Mouse (Mus musculus): ENCODE data around the gene Rabgap1l. TPM values are rescaled to one million over a fixed set of nuclear protein-coding genes. Genes with fewer than 3 reads are reported as not detected.

Gene Rabgap1l
- polyA plus RNA-seq, 1 experiment from 2014 or later, result 13.6 TPM

- DNase-seq (ENCODE audit: low spot score) (no peak), ATAC-seq (replicated peaks; ENCODE audit: insufficient number of reproducible peaks, low FRiP score, low TSS enrichment, low read depth) (peak; percentile 72)
- no peaks in the 10 kb centered on the region for H3K27me3 ChIP-seq (ENCODE audit: control insufficient read depth, insufficient read depth, low read length)
- 23% methylated on average over 13 of the region's 13 CpGs for WGBS
- H3K36me3 ChIP-seq (replicated peaks; ENCODE audit: control insufficient read depth, insufficient read depth, low read depth, low read length), result no peaks in the 10 kb centered on the region
- peak overlapping the region; percentile 47 for H3K9ac ChIP-seq (replicated peaks; ENCODE audit: low read length)
- peak overlapping the region; percentile 58 for H3K4me2 ChIP-seq (ENCODE audit: low read depth, low read length)
- H3K27ac ChIP-seq (replicated peaks; ENCODE audit: low read depth, low read length), result no peak overlapping the region
- no peaks in the 10 kb centered on the region for H3K9me3 ChIP-seq (replicated peaks; ENCODE audit: control insufficient read depth, low read length)
- H3K4me1 ChIP-seq (ENCODE audit: control insufficient read depth, insufficient read depth, low read length), result no peaks in the 10 kb centered on the region
- peak overlapping the region; percentile 31 for H3K4me3 ChIP-seq (ENCODE audit: low read depth, low read length)
Measured at GRCm38 (mm10) chr1:160351146-160351879, 441.7 kb downstream of the Rabgap1l start.

DNA sequence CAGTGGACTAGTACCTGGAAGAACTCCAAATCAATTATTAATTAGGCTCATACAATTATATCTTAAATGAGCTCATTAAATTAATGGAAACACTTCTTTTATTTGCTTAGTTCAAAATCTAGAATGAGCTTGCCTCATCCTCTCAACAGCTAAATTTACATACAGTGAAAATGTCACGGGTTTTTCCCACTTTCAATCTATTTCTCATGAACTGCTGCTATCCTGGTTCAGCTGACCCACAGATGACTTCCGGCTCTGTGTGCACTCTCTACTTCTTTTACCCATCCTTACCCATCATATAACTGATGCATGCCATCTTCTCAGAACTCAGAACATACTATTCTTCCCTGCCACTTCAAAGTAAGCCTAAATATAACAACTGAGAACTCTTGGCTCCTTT, 452.4 kb downstream of the Rabgap1l start:
- ATAC-seq (replicated peaks; ENCODE audit: insufficient number of reproducible peaks, low FRiP score, low TSS enrichment, low read depth), result no peak
- no peak overlapping the region for H3K9ac ChIP-seq (replicated peaks; ENCODE audit: low read length)
- H3K27ac ChIP-seq (replicated peaks; ENCODE audit: low read depth, low read length), result no peak overlapping the region
- WGBS, result 73% methylated on average over 2 of the region's 2 CpGs
- DNase-seq (ENCODE audit: low spot score), result no peak
- H3K4me2 ChIP-seq (ENCODE audit: low read depth, low read length), result no peak overlapping the region
- no peaks in the 10 kb centered on the region for H3K9me3 ChIP-seq (replicated peaks; ENCODE audit: control insufficient read depth, low read length)
- H3K36me3 ChIP-seq (replicated peaks; ENCODE audit: control insufficient read depth, insufficient read depth, low read depth, low read length), result no peaks in the 10 kb centered on the region
- no peak overlapping the region for H3K4me3 ChIP-seq (ENCODE audit: low read depth, low read length)
- H3K4me1 ChIP-seq (ENCODE audit: control insufficient read depth, insufficient read depth, low read length), result no peaks in the 10 kb centered on the region
- H3K27me3 ChIP-seq (ENCODE audit: control insufficient read depth, insufficient read depth, low read length), result no peaks in the 10 kb centered on the region

- WGBS, result 84% methylated on average over 4 of the region's 4 CpGs
- Histone ChIP-seq H3K4me2 (ENCODE audit: low read depth, low read length) (no peak overlapping the region), H3K9me3 (replicated peaks; ENCODE audit: control insufficient read depth, low read length) (no peaks in the 10 kb centered on the region), H3K9ac (replicated peaks; ENCODE audit: low read length) (no peak overlapping the region), H3K27ac (replicated peaks; ENCODE audit: low read depth, low read length) (no peak overlapping the region), H3K4me3 (ENCODE audit: low read depth, low read length) (no peak overlapping the region), H3K27me3 (ENCODE audit: control insufficient read depth, insufficient read depth, low read length) (no peaks in the 10 kb centered on the region), H3K36me3 (replicated peaks; ENCODE audit: control insufficient read depth, insufficient read depth, low read depth, low read length) (no peaks in the 10 kb centered on the region), H3K4me1 (ENCODE audit: control insufficient read depth, insufficient read depth, low read length) (no peaks in the 10 kb centered on the region)
- ATAC-seq (replicated peaks; ENCODE audit: insufficient number of reproducible peaks, low FRiP score, low TSS enrichment, low read depth), result no peak
- DNase-seq (ENCODE audit: low spot score), result no peak
Measured at GRCm38 (mm10) chr1:160339374-160339773, 453.6 kb downstream of the Rabgap1l start.

DNA sequence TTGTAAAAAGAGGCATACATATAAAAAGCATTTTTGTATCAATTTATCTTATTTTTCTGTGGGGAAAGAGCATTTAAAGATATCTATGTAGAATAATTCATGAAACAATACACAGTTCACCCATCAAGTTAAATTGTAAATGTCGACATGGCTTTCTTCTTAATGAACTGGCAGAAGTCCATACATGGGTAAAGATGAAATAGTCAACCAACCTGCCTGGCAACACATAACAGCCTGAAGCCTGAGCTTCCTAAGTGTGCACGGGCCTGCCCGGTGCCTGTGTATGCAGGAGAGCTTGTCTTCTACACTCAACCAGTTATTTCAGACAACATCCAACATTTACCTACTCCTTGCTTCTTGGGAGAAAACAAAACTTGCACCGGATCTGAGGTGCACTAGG, 458.2 kb downstream of the Rabgap1l start:
- no peaks in the 10 kb centered on the region for H3K27me3 ChIP-seq (ENCODE audit: control insufficient read depth, insufficient read depth, low read length)
- H3K27ac ChIP-seq (replicated peaks; ENCODE audit: low read depth, low read length), result no peak overlapping the region

DNA sequence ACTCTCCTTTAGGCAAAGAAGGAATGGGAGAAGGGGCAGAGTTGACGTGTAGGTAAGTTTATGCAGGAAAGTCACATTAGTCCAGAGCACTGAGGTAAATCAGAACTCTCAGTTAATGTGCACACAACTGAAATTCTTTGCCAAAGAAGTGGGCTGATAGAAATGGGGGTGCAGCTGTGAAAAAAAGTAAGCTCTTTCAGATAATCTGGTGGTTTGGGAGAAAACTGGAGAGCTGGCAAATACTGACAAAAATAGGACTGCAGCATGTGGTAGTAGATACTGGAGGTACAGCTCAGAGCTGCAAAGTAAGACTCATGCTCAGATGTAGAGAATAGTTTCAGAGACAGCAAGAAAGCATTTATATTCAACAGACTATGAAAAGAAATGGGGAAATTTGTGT, 462.2 kb downstream of the Rabgap1l start:
- H3K27me3 ChIP-seq (ENCODE audit: control insufficient read depth, insufficient read depth, low read length), result no peaks in the 10 kb centered on the region
- no peak for DNase-seq (ENCODE audit: low spot score)
- 56% methylated on average over 1 of the region's 1 CpGs for WGBS
- no peaks in the 10 kb centered on the region for H3K36me3 ChIP-seq (replicated peaks; ENCODE audit: control insufficient read depth, insufficient read depth, low read depth, low read length)
- no peaks in the 10 kb centered on the region for H3K9me3 ChIP-seq (replicated peaks; ENCODE audit: control insufficient read depth, low read length)
- no peak overlapping the region for H3K9ac ChIP-seq (replicated peaks; ENCODE audit: low read length)
- no peak overlapping the region for H3K4me3 ChIP-seq (ENCODE audit: low read depth, low read length)
- no peaks in the 10 kb centered on the region for H3K4me1 ChIP-seq (ENCODE audit: control insufficient read depth, insufficient read depth, low read length)
- no peak overlapping the region for H3K4me2 ChIP-seq (ENCODE audit: low read depth, low read length)
- ATAC-seq (replicated peaks; ENCODE audit: insufficient number of reproducible peaks, low FRiP score, low TSS enrichment, low read depth), result no peak
- H3K27ac ChIP-seq (replicated peaks; ENCODE audit: low read depth, low read length), result no peak overlapping the region

More for the DNA sequence above, 458.2 kb downstream of the Rabgap1l start:
- H3K36me3 ChIP-seq (replicated peaks; ENCODE audit: control insufficient read depth, insufficient read depth, low read depth, low read length), result no peaks in the 10 kb centered on the region
- no peak overlapping the region for H3K4me2 ChIP-seq (ENCODE audit: low read depth, low read length)
- no peaks in the 10 kb centered on the region for H3K9me3 ChIP-seq (replicated peaks; ENCODE audit: control insufficient read depth, low read length)
- no peak overlapping the region for H3K9ac ChIP-seq (replicated peaks; ENCODE audit: low read length)
- no peak overlapping the region for H3K4me3 ChIP-seq (ENCODE audit: low read depth, low read length)
- DNase-seq (ENCODE audit: low spot score) (no peak), ATAC-seq (replicated peaks; ENCODE audit: insufficient number of reproducible peaks, low FRiP score, low TSS enrichment, low read depth) (no peak)
- WGBS, result 90% methylated on average over 4 of the region's 4 CpGs
- no peaks in the 10 kb centered on the region for H3K4me1 ChIP-seq (ENCODE audit: control insufficient read depth, insufficient read depth, low read length)

- Histone ChIP-seq H3K27ac (replicated peaks; ENCODE audit: low read depth, low read length) (no peak overlapping the region), H3K9ac (replicated peaks; ENCODE audit: low read length) (no peak overlapping the region), H3K4me1 (ENCODE audit: control insufficient read depth, insufficient read depth, low read length) (no peaks in the 10 kb centered on the region), H3K9me3 (replicated peaks; ENCODE audit: control insufficient read depth, low read length) (no peaks in the 10 kb centered on the region), H3K27me3 (ENCODE audit: control insufficient read depth, insufficient read depth, low read length) (no peaks in the 10 kb centered on the region), H3K4me3 (ENCODE audit: low read depth, low read length) (no peak overlapping the region), H3K36me3 (replicated peaks; ENCODE audit: control insufficient read depth, insufficient read depth, low read depth, low read length) (no peaks in the 10 kb centered on the region), H3K4me2 (ENCODE audit: low read depth, low read length) (no peak overlapping the region)
- no peak for ATAC-seq (replicated peaks; ENCODE audit: insufficient number of reproducible peaks, low FRiP score, low TSS enrichment, low read depth)
- DNase-seq (ENCODE audit: low spot score), result no peak
- 45% methylated on average over 2 of the region's 2 CpGs for WGBS
Measured at GRCm38 (mm10) chr1:160330222-160330621, 462.8 kb downstream of the Rabgap1l start.

- H3K27me3 ChIP-seq (ENCODE audit: control insufficient read depth, insufficient read depth, low read length), result no peaks in the 10 kb centered on the region
- no peaks in the 10 kb centered on the region for H3K4me1 ChIP-seq (ENCODE audit: control insufficient read depth, insufficient read depth, low read length)
- WGBS, result 56% methylated on average over 7 of the region's 7 CpGs
- H3K4me2 ChIP-seq (ENCODE audit: low read depth, low read length), result no peak overlapping the region
- H3K36me3 ChIP-seq (replicated peaks; ENCODE audit: control insufficient read depth, insufficient read depth, low read depth, low read length), result no peaks in the 10 kb centered on the region
- no peaks in the 10 kb centered on the region for H3K9me3 ChIP-seq (replicated peaks; ENCODE audit: control insufficient read depth, low read length)
- ATAC-seq (replicated peaks; ENCODE audit: insufficient number of reproducible peaks, low FRiP score, low TSS enrichment, low read depth) (no peak), DNase-seq (ENCODE audit: low spot score) (peak; percentile 12)
- H3K27ac ChIP-seq (replicated peaks; ENCODE audit: low read depth, low read length), result no peak overlapping the region
- H3K9ac ChIP-seq (replicated peaks; ENCODE audit: low read length), result no peak overlapping the region
- H3K4me3 ChIP-seq (ENCODE audit: low read depth, low read length), result no peak overlapping the region
Measured at GRCm38 (mm10) chr1:160329788-160330187, 463.2 kb downstream of the Rabgap1l start.

DNA sequence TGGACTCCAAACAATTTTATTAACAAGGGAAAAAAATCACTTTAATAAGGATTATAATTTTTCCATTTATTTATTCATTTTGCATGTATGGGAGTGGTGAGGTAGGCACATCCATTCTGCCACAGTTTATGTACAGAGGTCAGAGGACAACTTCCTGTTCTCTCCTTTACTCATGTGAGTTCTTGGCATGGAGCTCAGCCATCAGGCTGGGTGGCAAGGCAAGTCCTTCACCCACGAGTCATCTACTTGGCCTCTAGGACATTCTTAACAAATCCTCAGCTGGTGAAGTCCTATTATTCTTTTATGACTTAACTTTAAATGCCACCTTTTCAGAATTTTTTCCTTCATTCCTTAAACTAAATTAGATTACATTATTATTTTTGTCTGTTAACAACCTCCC, 465.5 kb downstream of the Rabgap1l start:
- Histone ChIP-seq H3K9me3 (replicated peaks; ENCODE audit: control insufficient read depth, low read length) (no peaks in the 10 kb centered on the region), H3K4me3 (ENCODE audit: low read depth, low read length) (no peak overlapping the region), H3K36me3 (replicated peaks; ENCODE audit: control insufficient read depth, insufficient read depth, low read depth, low read length) (no peaks in the 10 kb centered on the region), H3K9ac (replicated peaks; ENCODE audit: low read length) (no peak overlapping the region), H3K4me1 (ENCODE audit: control insufficient read depth, insufficient read depth, low read length) (no peaks in the 10 kb centered on the region), H3K27ac (replicated peaks; ENCODE audit: low read depth, low read length) (no peak overlapping the region), H3K27me3 (ENCODE audit: control insufficient read depth, insufficient read depth, low read length) (no peaks in the 10 kb centered on the region), H3K4me2 (ENCODE audit: low read depth, low read length) (no peak overlapping the region)
- 79% methylated on average over 1 of the region's 1 CpGs for WGBS
- DNase-seq (ENCODE audit: low spot score) (no peak), ATAC-seq (replicated peaks; ENCODE audit: insufficient number of reproducible peaks, low FRiP score, low TSS enrichment, low read depth) (no peak)
